ENCODE assay signal across 25 mouse cellular contexts in the genomic region with DNA sequence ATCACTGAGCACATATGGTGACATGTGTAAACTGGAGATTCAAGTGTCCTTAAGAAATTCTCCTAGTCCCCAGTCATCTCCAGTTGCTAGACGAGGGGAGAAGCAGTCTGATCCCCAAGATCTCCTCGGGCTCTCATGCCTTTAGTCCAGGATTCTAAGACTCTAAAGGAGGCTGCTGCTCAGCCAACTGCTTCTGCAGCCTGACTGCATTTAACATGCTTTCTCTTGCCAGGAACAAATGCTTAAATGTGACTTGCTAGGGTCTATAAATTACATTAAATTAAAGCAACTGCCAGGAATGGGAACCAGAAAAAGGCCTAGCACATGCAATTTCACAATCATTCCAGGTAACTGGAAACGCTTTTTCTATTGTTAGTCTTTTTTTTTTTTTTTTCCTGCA.
DNase-seq lines count a peak whose midpoint lies in the region; ATAC-seq and TF ChIP-seq lines count a peak whose summit lies in the region.
"Had no signal": no experiment of that assay in that cellular context is flagged by ENCODE, and none has a peak within 500 bp of the region (broad histone marks: within the 10 kb centered on the region; RNA-seq: fewer than 3 reads in every experiment).

No protein-coding gene starts in this region.

- H3K9ac ChIP-seq in forebrain, embryonic 14.5 days (ENCODE audit: low read length) = no peak overlapping the region
- H3K9ac ChIP-seq in forebrain, embryonic 16.5 days (replicated peaks; ENCODE audit: low read depth, low read length) = no peak overlapping the region
- no peak overlapping the region for H3K9ac ChIP-seq in kidney, postnatal 0 days (ENCODE audit: low read depth, low read length)
- H3K9ac ChIP-seq: embryonic facial prominence, embryonic 12.5 days; forebrain, embryonic 13.5 days; heart, embryonic 13.5 days; hindbrain, embryonic 12.5 days; hindbrain, embryonic 15.5 days had no signal

- H3K27me3 ChIP-seq in forebrain, embryonic 14.5 days (replicated peaks; ENCODE audit: control insufficient read depth, insufficient read depth, low read length) = no peaks in the 10 kb centered on the region
- H3K27me3 ChIP-seq in forebrain, embryonic 16.5 days (replicated peaks; ENCODE audit: control insufficient read depth, insufficient read depth, low read length) = no peaks in the 10 kb centered on the region
- no peaks in the 10 kb centered on the region for H3K27me3 ChIP-seq in kidney, postnatal 0 days (ENCODE audit: insufficient read depth, low read length)
- H3K27me3 ChIP-seq in kidney, adult 2 months (replicated peaks; ENCODE audit: control insufficient read depth, insufficient read depth, low read length) = no peaks in the 10 kb centered on the region
- H3K27me3 ChIP-seq: CH12.LX; embryonic facial prominence, embryonic 12.5 days; forebrain, embryonic 13.5 days; heart, embryonic 13.5 days; hindbrain, embryonic 12.5 days; hindbrain, embryonic 15.5 days had no signal

- no peak overlapping the region for H3K4me3 ChIP-seq in forebrain, embryonic 14.5 days (ENCODE audit: low read depth, low read length)
- no peak overlapping the region for H3K4me3 ChIP-seq in forebrain, embryonic 16.5 days (replicated peaks; ENCODE audit: low read length)
- H3K4me3 ChIP-seq in kidney, postnatal 0 days (replicated peaks; ENCODE audit: low read depth, low read length) = no peak overlapping the region
- no peak overlapping the region for H3K4me3 ChIP-seq in kidney, adult 2 months (ENCODE audit: insufficient read depth, low read depth, low read length)
- H3K4me3 ChIP-seq: embryonic facial prominence, embryonic 12.5 days; erythroblast, embryonic 14.5 days; forebrain, embryonic 13.5 days; heart, adult 2 months; heart, embryonic 10.5 days; heart, embryonic 13.5 days; hindbrain, embryonic 12.5 days; hindbrain, embryonic 15.5 days had no signal

- TF ChIP-seq POLR2A in kidney, adult 2 months (IDR thresholded peaks at IDR 0.05; ENCODE audit: low read depth, low read length) = no peak
- no peak for TF ChIP-seq POLR2A in brain, embryonic 14.5 days (IDR thresholded peaks at IDR 0.05; ENCODE audit: borderline replicate concordance, extremely low read depth, insufficient read depth, insufficient read length, poor library complexity, severe bottlenecking)

- no peak overlapping the region for H3K4me2 ChIP-seq in forebrain, embryonic 14.5 days (ENCODE audit: low read length)
- H3K4me2 ChIP-seq in forebrain, embryonic 16.5 days (ENCODE audit: low read length) = no peak overlapping the region
- no peak overlapping the region for H3K4me2 ChIP-seq in kidney, postnatal 0 days (ENCODE audit: low read length)
- H3K4me2 ChIP-seq: embryonic facial prominence, embryonic 12.5 days; forebrain, embryonic 13.5 days; heart, embryonic 13.5 days; hindbrain, embryonic 12.5 days; hindbrain, embryonic 15.5 days had no signal

- WGBS in forebrain, embryonic 14.5 days = 81% methylated on average over 3 of the region's 3 CpGs
- WGBS in forebrain, embryonic 16.5 days = 75% methylated on average over 3 of the region's 3 CpGs
- WGBS in kidney, postnatal 0 days = 55% methylated on average over 3 of the region's 3 CpGs
- WGBS in kidney, adult 2 months = 60% methylated on average over 3 of the region's 3 CpGs

- H3K9me3 ChIP-seq in forebrain, embryonic 14.5 days (replicated peaks; ENCODE audit: control insufficient read depth, low read length) = no peaks in the 10 kb centered on the region
- no peaks in the 10 kb centered on the region for H3K9me3 ChIP-seq in forebrain, embryonic 16.5 days (ENCODE audit: control insufficient read depth, low read length)
- no peaks in the 10 kb centered on the region for H3K9me3 ChIP-seq in kidney, postnatal 0 days (replicated peaks; ENCODE audit: low read length)
- H3K9me3 ChIP-seq: embryonic facial prominence, embryonic 12.5 days; forebrain, embryonic 13.5 days; heart, embryonic 10.5 days; heart, embryonic 13.5 days; hindbrain, embryonic 12.5 days; hindbrain, embryonic 15.5 days had no signal

- peak; percentile 14 for DNase-seq in forebrain, embryonic 14.5 days (ENCODE audit: low spot score)
- DNase-seq in kidney, postnatal 0 days (ENCODE audit: low spot score) = peak; percentile 21
- no peak for DNase-seq in kidney, adult 2 months
- DNase-seq in MN1 (ENCODE audit: low spot score) = peak; percentile 11
- DNase-seq in brain, embryonic 14.5 days (ENCODE audit: low read depth) = peak; percentile 30
- DNase-seq in gastrocnemius, postnatal 10 days = no peak
- DNase-seq: adrenal gland, adult 2 months; adrenal gland, postnatal 14 days; B cell, adult 2 months; cerebellum, adult 18-20 months; cerebellum, adult 9-10 months; cerebellum, postnatal 14 days; gastrocnemius, postnatal 36 days; heart, adult 2 months had no signal

- H3K36me3 ChIP-seq in forebrain, embryonic 14.5 days (ENCODE audit: control insufficient read depth, insufficient read depth, low read length) = no peaks in the 10 kb centered on the region
- H3K36me3 ChIP-seq in forebrain, embryonic 16.5 days (ENCODE audit: control insufficient read depth, insufficient read depth) = no peaks in the 10 kb centered on the region
- no peaks in the 10 kb centered on the region for H3K36me3 ChIP-seq in kidney, postnatal 0 days (ENCODE audit: insufficient read depth, low read length)
- no peaks in the 10 kb centered on the region for H3K36me3 ChIP-seq in kidney, adult 2 months (ENCODE audit: control insufficient read depth, insufficient read depth, low read length)
- H3K36me3 ChIP-seq: embryonic facial prominence, embryonic 12.5 days; G1E; heart, embryonic 10.5 days; heart, embryonic 13.5 days; hindbrain, embryonic 12.5 days; hindbrain, embryonic 15.5 days had no signal

- no peak for TF ChIP-seq CTCF in kidney, postnatal 0 days (IDR thresholded peaks at IDR 0.05; ENCODE audit: low read depth)
- no peak for TF ChIP-seq CTCF in kidney, adult 2 months (conservative IDR thresholded peaks at IDR 0.05; ENCODE audit: insufficient read depth, insufficient read length, low read depth, low read length)
- no peak for TF ChIP-seq CTCF in brain, embryonic 14.5 days (IDR thresholded peaks at IDR 0.05; ENCODE audit: borderline replicate concordance, extremely low read depth, insufficient read depth, insufficient read length)

- H3K27ac ChIP-seq in forebrain, embryonic 14.5 days (ENCODE audit: low read depth, low read length) = no peak overlapping the region
- H3K27ac ChIP-seq in forebrain, embryonic 16.5 days (ENCODE audit: low read length) = no peak overlapping the region
- H3K27ac ChIP-seq in kidney, postnatal 0 days = no peak overlapping the region
- H3K27ac ChIP-seq in kidney, adult 2 months (ENCODE audit: insufficient read depth, low read depth, low read length) = no peak overlapping the region
- H3K27ac ChIP-seq: embryonic facial prominence, embryonic 12.5 days; forebrain, embryonic 13.5 days; heart, adult 2 months; heart, embryonic 10.5 days; heart, embryonic 13.5 days; hindbrain, embryonic 12.5 days; hindbrain, embryonic 15.5 days had no signal

- no peak for ATAC-seq in forebrain, embryonic 14.5 days
- no peak for ATAC-seq in forebrain, embryonic 16.5 days
- ATAC-seq in kidney, postnatal 0 days (replicated peaks; ENCODE audit: low FRiP score, low read depth) = no peak
- ATAC-seq: forebrain, embryonic 13.5 days; intestine, postnatal 0 days had no signal

- no peaks in the 10 kb centered on the region for H3K4me1 ChIP-seq in forebrain, embryonic 14.5 days (ENCODE audit: control insufficient read depth, insufficient read depth, low read length)
- no peaks in the 10 kb centered on the region for H3K4me1 ChIP-seq in forebrain, embryonic 16.5 days (replicated peaks; ENCODE audit: control insufficient read depth, insufficient read depth, low read length)
- H3K4me1 ChIP-seq in kidney, postnatal 0 days (replicated peaks; ENCODE audit: insufficient read depth, low read length) = no peaks in the 10 kb centered on the region
- no peaks in the 10 kb centered on the region for H3K4me1 ChIP-seq in kidney, adult 2 months (ENCODE audit: control insufficient read depth, insufficient read depth, low read length)
- H3K4me1 ChIP-seq: embryonic facial prominence, embryonic 12.5 days; forebrain, embryonic 13.5 days; heart, embryonic 10.5 days; heart, embryonic 13.5 days; hindbrain, embryonic 12.5 days; hindbrain, embryonic 15.5 days had no signal

Comparison
In these comparisons a context has a peak if more than half of its experiments do, and no peak if none do; other contexts are left out.
1. DNase-seq: peak in forebrain, embryonic 14.5 days (single experiment), kidney, postnatal 0 days (single experiment), MN1 (single experiment) and brain, embryonic 14.5 days (single experiment); none in kidney, adult 2 months (single experiment) and gastrocnemius, postnatal 10 days (single experiment).